Mouse (Mus musculus) cortical plate, adult 2 months (tissue): ENCODE data around the gene Tead1.

Source experiments
- CTCF ChIP-seq: fragments of 200-500 bp; IDR thresholded peaks from 2 replicates; pipeline ENCODE4 v1.5.1; 2011; ENCODE audit warnings: mild to moderate bottlenecking, control low read depth, low read length; ENCODE audit not compliant: insufficient read depth; ENCODE audit errors: extremely low read depth
- POLR2A ChIP-seq: fragments of 200-500 bp; IDR thresholded peaks from 2 replicates; pipeline ENCODE4 v1.6.1; 2011; ENCODE audit warnings: mild to moderate bottlenecking, low read length, control low read depth; ENCODE audit not compliant: insufficient read depth; ENCODE audit errors: extremely low read depth

DNA sequence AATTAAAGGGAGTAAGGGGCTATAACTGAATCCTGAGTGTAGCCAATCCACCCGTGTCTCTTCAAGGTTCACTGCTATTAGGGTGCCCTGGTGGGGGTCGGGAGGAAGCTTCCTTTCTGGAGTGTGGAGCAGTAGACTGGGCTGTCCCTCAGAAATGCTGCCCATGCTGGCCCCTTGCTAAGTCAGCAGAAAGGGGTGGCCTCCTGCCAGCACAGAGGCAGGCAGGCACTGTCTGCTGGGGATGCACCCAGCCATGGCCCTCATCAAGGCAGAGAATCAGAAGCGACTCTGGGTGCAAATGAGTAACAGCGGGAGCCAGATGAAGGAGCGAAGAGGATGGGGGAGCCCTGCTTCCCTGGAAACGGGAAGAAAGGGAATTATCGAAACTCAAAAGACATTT, 161.2 kb downstream of the Tead1 start:
- no peak for TF ChIP-seq CTCF
- TF ChIP-seq POLR2A = no peak
